Mouse (Mus musculus): Measurements from ENCODE around the gene Copz1. TPM values are rescaled to one million over a fixed set of nuclear protein-coding genes. Genes with fewer than 3 reads are reported as not detected.

The Copz1 gene
- polyA plus RNA-seq, 1 experiment from 2014 or later: 162 TPM

GRCm38 (mm10) chr15:103340786-103341185 lies 68.3 kb downstream of the Copz1 start:
- Histone ChIP-seq H3K27me3 (replicated peaks; ENCODE audit: insufficient read depth, low read length) (peaks cover 16% of the 10 kb centered on the region), H3K4me2 (replicated peaks; ENCODE audit: low read depth, low read length) (no peak overlapping the region), H3K4me1 (ENCODE audit: insufficient read depth, low read depth, low read length) (peaks cover 6% of the 10 kb centered on the region; the same call in 1 of the 2 replicates), H3K27ac (ENCODE audit: low read length) (no peak overlapping the region), H3K36me3 (ENCODE audit: insufficient read depth, low read length) (peaks cover 10% of the 10 kb centered on the region; the same call in 1 of the 2 replicates), H3K9ac (replicated peaks; ENCODE audit: low read depth) (no peak overlapping the region), H3K9me3 (ENCODE audit: low read length) (no peaks in the 10 kb centered on the region), H3K4me3 (ENCODE audit: low read depth, low read length) (no peak overlapping the region)
- WGBS: 28% methylated on average over 4 of the region's 4 CpGs
- TF ChIP-seq CTCF (IDR thresholded peaks at IDR 0.05): 0 out of 2 replicates have a peak, but pooled peaks have one; percentile 6
- no peak for TF ChIP-seq EP300 (IDR thresholded peaks at IDR 0.05)
- DNase-seq (ENCODE audit: low spot score) (no peak), ATAC-seq (no peak)

DNA sequence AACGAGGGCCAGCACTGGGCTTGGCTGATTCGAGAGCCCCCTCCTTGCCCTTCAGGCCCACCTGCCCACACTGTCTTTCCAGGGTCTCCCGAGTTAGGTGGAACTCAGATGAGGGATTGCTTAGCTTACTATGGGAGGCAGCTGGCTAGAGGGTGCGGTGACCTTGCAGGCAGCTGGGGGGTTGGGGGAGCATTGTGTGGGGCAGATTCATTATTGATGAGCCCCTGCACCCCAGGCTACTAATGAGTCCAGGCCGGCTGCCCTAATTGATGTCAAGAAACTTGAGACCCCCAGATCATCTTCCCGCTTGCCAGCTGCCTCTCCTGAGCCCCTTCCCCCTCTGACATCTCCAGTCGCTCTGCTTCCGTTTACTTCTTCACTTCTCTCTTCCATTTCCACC lies 69.0 kb downstream of the Copz1 start:
- TF ChIP-seq EP300 (IDR thresholded peaks at IDR 0.05) (no peak), CTCF (IDR thresholded peaks at IDR 0.05) (no peak)
- DNase-seq (ENCODE audit: low spot score) (no peak), ATAC-seq (no peak)
- Histone ChIP-seq H3K4me2 (replicated peaks; ENCODE audit: low read depth, low read length) (no peak overlapping the region), H3K4me3 (ENCODE audit: low read depth, low read length) (no peak overlapping the region), H3K9ac (replicated peaks; ENCODE audit: low read depth) (no peak overlapping the region), H3K27me3 (replicated peaks; ENCODE audit: insufficient read depth, low read length) (peaks cover 16% of the 10 kb centered on the region), H3K36me3 (ENCODE audit: insufficient read depth, low read length) (peaks cover 10% of the 10 kb centered on the region; the same call in 1 of the 2 replicates), H3K4me1 (ENCODE audit: insufficient read depth, low read depth, low read length) (peaks cover 6% of the 10 kb centered on the region; the same call in 1 of the 2 replicates), H3K27ac (ENCODE audit: low read length) (no peak overlapping the region), H3K9me3 (ENCODE audit: low read length) (no peaks in the 10 kb centered on the region)
- 43% methylated on average over 8 of the region's 8 CpGs for WGBS

- H3K4me2 ChIP-seq (replicated peaks; ENCODE audit: low read depth, low read length): no peak overlapping the region
- peaks cover 10% of the 10 kb centered on the region; the same call in 1 of the 2 replicates for H3K36me3 ChIP-seq (ENCODE audit: insufficient read depth, low read length)
- H3K9me3 ChIP-seq (ENCODE audit: low read length): no peaks in the 10 kb centered on the region
- peaks cover 16% of the 10 kb centered on the region for H3K27me3 ChIP-seq (replicated peaks; ENCODE audit: insufficient read depth, low read length)
- WGBS: 21% methylated on average over 4 of the region's 4 CpGs
- peaks cover 6% of the 10 kb centered on the region; the same call in 1 of the 2 replicates for H3K4me1 ChIP-seq (ENCODE audit: insufficient read depth, low read depth, low read length)
- 0 out of 2 replicates have a peak, but pooled peaks have one; percentile 27 for ATAC-seq
- no peak overlapping the region for H3K27ac ChIP-seq (ENCODE audit: low read length)
- H3K9ac ChIP-seq (replicated peaks; ENCODE audit: low read depth): no peak overlapping the region
- no peak overlapping the region for H3K4me3 ChIP-seq (ENCODE audit: low read depth, low read length)
- TF ChIP-seq EP300 (IDR thresholded peaks at IDR 0.05) (no peak), CTCF (IDR thresholded peaks at IDR 0.05) (peak; percentile 86)
- peak; percentile 84 for DNase-seq (ENCODE audit: low spot score)
These were observed 69.9 kb downstream of the Copz1 start for GRCm38 (mm10) chr15:103342415-103342814.

DNA sequence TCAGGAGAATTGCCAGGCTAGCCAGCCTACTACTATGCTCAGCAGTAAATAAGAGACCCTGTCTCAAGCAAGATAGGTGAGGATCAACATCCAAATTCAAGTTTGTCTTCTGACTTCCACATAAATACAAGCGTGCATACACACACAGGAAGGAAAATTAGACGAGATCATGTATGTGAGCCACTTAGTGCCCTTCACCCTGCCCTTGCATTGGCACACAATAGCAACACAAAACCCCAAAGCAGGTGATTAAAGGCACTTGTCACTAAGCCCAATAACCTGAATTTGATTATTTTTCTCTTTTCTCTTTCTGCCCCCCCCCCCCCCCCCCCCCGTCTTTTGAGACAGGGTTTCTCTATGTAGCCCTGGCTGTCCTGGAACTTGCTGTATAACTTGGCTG lies 70.5 kb downstream of the Copz1 start:
- DNase-seq (ENCODE audit: low spot score) (no peak), ATAC-seq (no peak)
- no peak overlapping the region for H3K27ac ChIP-seq (ENCODE audit: low read length)
- no peak overlapping the region for H3K4me3 ChIP-seq (ENCODE audit: low read depth, low read length)
- no peaks in the 10 kb centered on the region for H3K9me3 ChIP-seq (ENCODE audit: low read length)
- H3K36me3 ChIP-seq (ENCODE audit: insufficient read depth, low read length): peaks cover 10% of the 10 kb centered on the region; the same call in 1 of the 2 replicates
- H3K4me2 ChIP-seq (replicated peaks; ENCODE audit: low read depth, low read length): no peak overlapping the region
- H3K27me3 ChIP-seq (replicated peaks; ENCODE audit: insufficient read depth, low read length): peaks cover 14% of the 10 kb centered on the region
- WGBS: 63% methylated on average over 2 of the region's 3 CpGs
- H3K4me1 ChIP-seq (ENCODE audit: insufficient read depth, low read depth, low read length): peaks cover 6% of the 10 kb centered on the region; the same call in 1 of the 2 replicates
- no peak for TF ChIP-seq CTCF (IDR thresholded peaks at IDR 0.05)
- TF ChIP-seq EP300 (IDR thresholded peaks at IDR 0.05): no peak
- H3K9ac ChIP-seq (replicated peaks; ENCODE audit: low read depth): no peak overlapping the region

- ATAC-seq: no peak
- no peak overlapping the region for H3K27ac ChIP-seq (ENCODE audit: low read length)
- H3K36me3 ChIP-seq (ENCODE audit: insufficient read depth, low read length): peaks cover 10% of the 10 kb centered on the region; the same call in 1 of the 2 replicates
- TF ChIP-seq EP300 (IDR thresholded peaks at IDR 0.05) (no peak), CTCF (IDR thresholded peaks at IDR 0.05) (peak; percentile 23; the same call in 1 of the 2 replicates)
- no peak overlapping the region for H3K9ac ChIP-seq (replicated peaks; ENCODE audit: low read depth)
- no peak overlapping the region for H3K4me2 ChIP-seq (replicated peaks; ENCODE audit: low read depth, low read length)
- H3K4me3 ChIP-seq (ENCODE audit: low read depth, low read length): no peak overlapping the region
- H3K27me3 ChIP-seq (replicated peaks; ENCODE audit: insufficient read depth, low read length): peaks cover 14% of the 10 kb centered on the region
- peaks cover 6% of the 10 kb centered on the region; the same call in 1 of the 2 replicates for H3K4me1 ChIP-seq (ENCODE audit: insufficient read depth, low read depth, low read length)
- no peaks in the 10 kb centered on the region for H3K9me3 ChIP-seq (ENCODE audit: low read length)
- no peak for DNase-seq (ENCODE audit: low spot score)
These were observed 71.0 kb downstream of the Copz1 start for GRCm38 (mm10) chr15:103343556-103343955.

DNA sequence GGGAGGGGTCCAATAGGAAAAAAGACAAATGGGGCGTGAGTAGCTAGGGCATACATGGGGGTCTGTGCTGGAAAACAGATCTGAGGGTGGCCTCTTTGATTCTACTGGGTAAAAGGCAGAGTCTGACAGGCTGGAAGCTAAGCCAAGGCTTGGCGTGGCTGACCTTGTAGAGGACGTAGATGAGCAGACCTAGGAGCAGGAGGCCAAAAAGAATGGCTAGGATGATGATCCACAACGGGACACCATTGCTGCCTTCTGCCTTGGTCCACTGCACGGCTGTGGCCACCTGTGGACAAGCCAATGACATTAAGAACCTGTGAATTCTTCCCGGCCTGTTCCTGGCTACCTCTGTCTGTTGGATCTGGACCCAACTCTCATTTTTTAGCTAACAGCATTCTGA lies 73.3 kb downstream of the Copz1 start:
- DNase-seq (ENCODE audit: low spot score): no peak
- Histone ChIP-seq H3K4me1 (ENCODE audit: insufficient read depth, low read depth, low read length) (no peaks in the 10 kb centered on the region), H3K4me3 (ENCODE audit: low read depth, low read length) (no peak overlapping the region), H3K9me3 (ENCODE audit: low read length) (no peaks in the 10 kb centered on the region), H3K4me2 (replicated peaks; ENCODE audit: low read depth, low read length) (no peak overlapping the region), H3K27ac (ENCODE audit: low read length) (no peak overlapping the region), H3K27me3 (replicated peaks; ENCODE audit: insufficient read depth, low read length) (no peaks in the 10 kb centered on the region; the same call in 1 of the 2 replicates), H3K36me3 (ENCODE audit: insufficient read depth, low read length) (peaks cover 26% of the 10 kb centered on the region), H3K9ac (replicated peaks; ENCODE audit: low read depth) (no peak overlapping the region)
- no peak for TF ChIP-seq CTCF (IDR thresholded peaks at IDR 0.05)
- TF ChIP-seq EP300 (IDR thresholded peaks at IDR 0.05): no peak
- ATAC-seq: no peak
- WGBS: 93% methylated on average over 6 of the region's 6 CpGs

Data from lung, postnatal 0 days (tissue).